Mouse (Mus musculus) layer of hippocampus, adult 2 months (tissue): ENCODE results near the gene Ero1l. TPM values are rescaled to one million over a fixed set of nuclear protein-coding genes. Genes with fewer than 3 reads are reported as not detected.

ENCODE experiments used
- DNase-seq, 2 experiments: peaks; one replicate each; pipeline ENCODE4 v3.0.0; 2022; ENCODE audit warnings: low spot score in 2 of 2
- H3K27ac ChIP-seq: fragments of 200-600 bp; 2 replicates; pipeline ENCODE4 v1.8.1; 2022
- H3K4me3 ChIP-seq: fragments of 200-600 bp; 2 replicates; pipeline ENCODE4 v1.8.1; 2022; ENCODE audit warnings: mild to moderate bottlenecking
- CTCF ChIP-seq: fragments of 200-600 bp; conservative IDR thresholded peaks from 2 replicates; pipeline ENCODE4 v1.8.1; 2022; ENCODE audit warnings: antibody characterized with exemption, mild to moderate bottlenecking, moderate library complexity
- total RNA-seq, 2 experiments: library from RNA; stranded (reverse); gene quantifications; 2 replicates each; pipeline ENCODE4 v1.2.3; 2021

Ero1l gene
- total RNA-seq, 2 experiments from 2014 or later = 30.9 to 37.6 TPM

DNA sequence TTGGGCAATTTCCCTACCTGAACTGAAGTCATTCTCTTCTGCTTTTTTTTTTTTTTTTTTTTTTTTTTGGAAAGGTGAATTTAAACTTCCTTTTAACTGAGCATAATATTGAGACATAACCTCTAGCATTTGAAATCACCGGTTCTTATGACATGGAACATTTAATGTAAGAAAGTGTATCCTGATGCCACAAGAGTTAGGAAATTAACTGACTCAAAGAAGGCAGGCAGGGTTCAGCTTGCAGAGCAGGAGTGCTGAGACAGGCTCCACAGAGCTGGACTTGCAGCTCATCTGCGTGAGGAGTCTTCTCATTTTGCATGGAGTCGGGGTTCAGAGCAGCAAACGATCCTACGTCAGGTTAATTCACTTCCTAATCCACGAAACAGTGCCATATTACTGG lies 42.8 kb downstream of the Ero1l start:
- no peak overlapping the region for H3K4me3 ChIP-seq
- no peak for DNase-seq
- no peak for TF ChIP-seq CTCF
- H3K27ac ChIP-seq = no peak overlapping the region

DNA sequence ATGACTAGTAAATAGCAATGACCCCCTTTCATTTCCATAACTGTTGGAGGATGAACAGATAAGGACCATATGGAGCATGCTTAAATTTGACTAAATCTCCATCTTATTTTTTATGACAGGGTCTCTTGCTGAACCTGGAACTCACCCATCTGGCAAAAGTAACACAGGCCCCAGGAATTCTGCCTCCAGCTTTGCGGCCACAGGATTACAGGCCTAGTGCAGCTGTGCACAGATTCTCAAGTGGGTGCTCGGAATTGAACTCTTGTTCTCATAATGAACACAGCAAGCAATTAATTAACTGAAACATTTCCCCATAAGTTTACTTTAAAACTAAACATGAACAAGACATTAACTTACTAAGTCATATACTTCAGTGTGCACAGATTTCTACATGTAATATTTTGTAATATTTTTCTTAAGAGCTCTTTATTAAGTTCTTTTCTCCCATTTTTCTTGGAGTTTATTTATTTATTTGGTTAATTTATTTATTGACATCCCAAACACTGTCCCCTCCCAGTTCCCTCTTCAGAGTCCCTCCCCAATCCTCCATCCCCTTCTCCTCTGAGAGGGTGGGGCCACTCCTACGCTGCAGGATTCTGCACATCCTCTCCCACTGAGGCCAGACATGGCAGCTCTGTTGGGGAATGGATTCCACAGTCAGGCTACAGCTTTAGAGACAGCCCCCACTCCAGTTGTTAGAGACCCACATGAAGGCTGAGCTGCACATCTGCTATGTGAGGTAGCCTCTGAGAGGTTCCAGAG lies 54.6 kb downstream of the Ero1l start:
- Histone ChIP-seq H3K27ac (no peak overlapping the region), H3K4me3 (no peak overlapping the region)
- no peak for DNase-seq
- no peak for TF ChIP-seq CTCF

DNA sequence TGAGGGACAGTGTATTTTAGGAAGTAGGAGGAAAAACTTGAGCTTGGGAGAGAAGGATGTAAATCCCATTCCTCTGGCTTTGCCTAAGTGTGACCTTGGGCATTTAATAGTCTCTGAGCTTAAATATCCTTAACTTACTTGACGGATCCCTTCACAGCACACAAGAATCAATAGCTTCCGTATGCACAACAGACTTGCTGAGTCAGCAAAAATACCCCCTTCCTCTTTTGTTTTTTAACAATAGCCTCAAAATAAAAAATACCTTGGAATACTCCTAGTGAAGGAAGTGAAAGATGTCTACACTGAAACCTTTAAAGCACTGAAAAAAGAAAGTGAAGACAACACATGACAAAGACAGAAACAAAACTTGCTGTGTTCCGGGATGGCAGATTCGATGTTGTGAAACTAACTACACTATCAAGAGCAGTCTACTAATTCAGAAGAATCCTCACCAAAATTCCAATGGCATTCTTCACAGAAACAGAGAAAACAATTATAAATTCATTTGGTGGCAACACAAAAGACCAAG lies 67.0 kb downstream of the Ero1l start:
- no peak for TF ChIP-seq CTCF
- no peak overlapping the region for H3K27ac ChIP-seq
- DNase-seq = no peak
- H3K4me3 ChIP-seq = no peak overlapping the region

DNA sequence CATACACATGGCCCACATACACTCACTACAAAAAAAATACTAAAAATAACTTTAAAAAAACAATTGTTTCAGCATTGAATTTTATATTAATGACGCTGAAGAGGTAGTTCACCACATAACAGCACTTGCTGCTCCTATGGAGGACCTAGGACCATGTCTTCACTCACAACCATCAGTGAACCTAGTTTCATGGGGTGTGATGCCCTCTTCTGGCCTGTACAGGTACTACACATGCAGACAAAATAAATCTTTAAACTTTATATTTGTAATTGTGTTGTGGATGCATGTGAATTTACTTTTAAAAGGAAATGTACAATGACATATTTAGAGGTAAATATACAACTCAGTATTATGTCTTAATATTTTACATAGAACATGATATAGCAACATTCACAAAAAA lies 77.0 kb downstream of the Ero1l start:
- no peak overlapping the region for H3K4me3 ChIP-seq
- DNase-seq = no peak
- TF ChIP-seq CTCF = peak; percentile 76
- H3K27ac ChIP-seq = no peak overlapping the region

DNA sequence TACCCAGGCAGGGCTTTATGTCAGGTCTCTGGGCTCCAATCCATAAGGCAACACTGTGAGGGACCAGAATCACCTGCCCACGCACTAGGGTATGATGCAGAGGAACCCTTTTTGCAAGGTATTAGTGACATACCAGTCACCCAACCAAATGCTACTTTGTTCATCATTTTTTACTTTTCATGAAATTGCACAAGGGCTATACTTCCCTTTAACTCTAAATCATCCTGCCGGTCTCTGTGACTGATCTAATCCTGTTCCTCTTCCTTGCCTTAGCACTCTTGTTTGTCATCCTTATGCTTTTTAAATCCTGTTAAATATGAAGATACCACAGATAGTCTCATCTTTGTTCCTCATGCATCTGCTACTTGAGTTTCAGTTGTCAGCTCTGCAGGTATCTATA lies 79.5 kb downstream of the Ero1l start:
- no peak for DNase-seq
- no peak for TF ChIP-seq CTCF
- Histone ChIP-seq H3K27ac (no peak overlapping the region), H3K4me3 (no peak overlapping the region)

Other genes starting within 250 kb of the Ero1l start
- 10 to 100 TPM; 23.3 to 23.4 TPM for gene Gpr137c, start 99.1 kb downstream of the Ero1l start, total RNA-seq
- 10 to 100 TPM; 57.8 to 75.5 TPM for gene Txndc16, start 98.4 kb downstream of the Ero1l start, total RNA-seq
- gene Psmc6, start 11.0 kb upstream of the Ero1l start, total RNA-seq = 10 to 100 TPM; 98.8 to 99.6 TPM
- 10 to 100 TPM; 14.7 to 16.7 TPM for gene Styx, start 32.3 kb upstream of the Ero1l start, total RNA-seq
- 10 to 100 TPM; 18.4 to 19.3 TPM for gene Gnpnat1, start 86.1 kb upstream of the Ero1l start, total RNA-seq
- gene Fermt2, start 211.3 kb upstream of the Ero1l start, total RNA-seq = 100 to 1,000 TPM in 1 of 2 experiments, 10 to 100 TPM in 1; 90.8 to 100 TPM